Mouse (Mus musculus) erythroid progenitor cell, adult 5-6 weeks (primary cell): ENCODE measurements around the gene Foxj3. TPM values are rescaled to one million over a fixed set of nuclear protein-coding genes. Genes with fewer than 3 reads are reported as not detected.
"Not testable (repeated sequence)": the region's sequence is repeated elsewhere in the genome, so short reads cannot be mapped to it uniquely, and the experiment has no call there.

Experiments used
- ATAC-seq: replicated peaks from 2 replicates; pipeline ENCODE4 v1.8.0; 2016; ENCODE audit warnings: moderate number of reproducible peaks, mild to moderate bottlenecking, moderate TSS enrichment, inconsistent platforms; ENCODE audit not compliant: poor library complexity, low FRiP score, severe bottlenecking
- total RNA-seq, 2 experiments: library from RNA; stranded (forward) in 1 of 2; stranded (reverse) in 1 of 2; fragments of 150-400 nt in 1 of 2; fragments of 186-747, 209-891 nt in 1 of 2; gene quantifications; 2 replicates each; pipeline versions ENCODE4 v1.2.3 to v1.2.4; 2015 to 2017; ENCODE audit warnings: low replicate concordance in 2 of 2

Gene Foxj3
- total RNA-seq, 2 experiments from 2014 or later, result 10.1 to 17.2 TPM

GRCm38 (mm10) chr4:119563136-119563535, 26.3 kb downstream of the Foxj3 start:
- ATAC-seq, result no peak

GRCm38 (mm10) chr4:119566322-119566835, 29.6 kb downstream of the Foxj3 start:
- ATAC-seq, result no peak

- no peak for ATAC-seq
Observed at GRCm38 (mm10) chr4:119572682-119573081, 35.9 kb downstream of the Foxj3 start.

GRCm38 (mm10) chr4:119574504-119574903, 37.7 kb downstream of the Foxj3 start:
- ATAC-seq, result no peak

- ATAC-seq, result no peak
Observed at GRCm38 (mm10) chr4:119575459-119575858, 38.7 kb downstream of the Foxj3 start.

- ATAC-seq, result no peak
Observed at GRCm38 (mm10) chr4:119588037-119588436, 51.2 kb downstream of the Foxj3 start.

GRCm38 (mm10) chr4:119589423-119589822, 52.6 kb downstream of the Foxj3 start:
- no peak for ATAC-seq

- no peak for ATAC-seq
Observed at GRCm38 (mm10) chr4:119590027-119590426, 53.2 kb downstream of the Foxj3 start.

GRCm38 (mm10) chr4:119592479-119592878, 55.7 kb downstream of the Foxj3 start:
- no peak for ATAC-seq

- ATAC-seq, result no peak
Observed at GRCm38 (mm10) chr4:119594331-119594730, 57.5 kb downstream of the Foxj3 start.

- no peak for ATAC-seq
Observed at GRCm38 (mm10) chr4:119599605-119600004, 62.8 kb downstream of the Foxj3 start.

GRCm38 (mm10) chr4:119609488-119609887, 72.7 kb downstream of the Foxj3 start:
- ATAC-seq, result no peak

- ATAC-seq, result no peak
Observed at GRCm38 (mm10) chr4:119614078-119614477, 77.3 kb downstream of the Foxj3 start.

- ATAC-seq, result no peak
Observed at GRCm38 (mm10) chr4:119614724-119615123, 77.9 kb downstream of the Foxj3 start.

- no peak for ATAC-seq
Observed at GRCm38 (mm10) chr4:119626081-119626645, 89.4 kb downstream of the Foxj3 start.

GRCm38 (mm10) chr4:119626876-119627275, 90.1 kb downstream of the Foxj3 start:
- ATAC-seq, result no peak

- ATAC-seq, result no peak
Observed at GRCm38 (mm10) chr4:119627317-119627716, 90.5 kb downstream of the Foxj3 start.

GRCm38 (mm10) chr4:119628363-119628762, 91.6 kb downstream of the Foxj3 start:
- ATAC-seq, result not testable (repeated sequence)

GRCm38 (mm10) chr4:119631115-119631919, 94.5 kb downstream of the Foxj3 start:
- ATAC-seq, result 0 out of 2 replicates have a peak, but pooled peaks have one; percentile 28

GRCm38 (mm10) chr4:119632721-119633120, 95.9 kb downstream of the Foxj3 start:
- ATAC-seq, result no peak

- no peak for ATAC-seq
Observed at GRCm38 (mm10) chr4:119633342-119633741, 96.5 kb downstream of the Foxj3 start.
